8 mouse cellular contexts compared by ENCODE assay signal in the genomic region with DNA sequence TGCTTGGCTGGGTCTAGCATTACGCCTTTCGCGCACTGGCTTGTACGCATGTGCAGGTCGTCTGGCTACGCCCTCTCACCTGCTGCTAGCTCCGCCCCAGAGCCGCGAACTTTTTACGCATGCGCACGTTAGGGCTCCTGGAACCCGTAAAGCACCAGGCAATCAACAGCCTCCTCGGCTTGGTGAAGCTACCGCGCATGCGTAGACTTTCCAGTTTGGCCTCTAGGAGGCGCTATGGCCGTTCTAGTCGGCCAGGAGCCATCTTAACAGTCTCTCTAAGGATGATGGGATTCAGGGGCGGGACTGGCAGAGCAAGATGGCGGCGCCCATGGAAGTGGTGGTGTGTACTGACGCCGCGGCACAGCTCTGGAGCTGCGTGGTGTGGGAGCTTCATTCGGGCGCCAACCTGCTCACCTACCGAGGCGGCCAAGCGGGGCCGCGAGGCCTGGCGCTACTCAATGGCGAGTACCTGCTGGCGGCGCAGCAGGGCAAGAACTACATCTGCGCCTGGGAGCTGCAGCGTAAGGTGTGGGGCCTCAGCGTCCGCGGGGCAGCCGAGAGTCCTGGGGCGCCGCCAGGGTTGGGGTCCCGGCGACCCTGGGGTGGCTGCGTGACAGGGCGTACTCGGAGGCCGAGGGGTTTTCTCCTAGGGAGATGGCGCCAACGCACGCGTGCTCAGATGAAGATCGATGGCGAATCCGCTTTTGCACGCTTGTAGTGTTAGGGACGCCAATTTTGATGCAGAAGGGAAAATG. TPM values are rescaled to one million over a fixed set of nuclear protein-coding genes. Genes with fewer than 3 reads are reported as not detected.
DNase-seq lines count a peak whose midpoint lies in the region; ATAC-seq and TF ChIP-seq lines count a peak whose summit lies in the region.

A gene (plus strand): TSS at position 306 of the 755 bp plus-strand sequence.

- ATAC-seq in cerebellum, adult (ENCODE audit: insufficient number of reproducible peaks, low FRiP score, low TSS enrichment): peak; percentile 87
- ATAC-seq in forebrain, embryonic 13.5 days: peak; percentile 98
- peak; percentile 94 for ATAC-seq in liver, postnatal 0 days
- peak; percentile 97 for ATAC-seq in neural tube, embryonic 14.5 days (ENCODE audit: low read depth)

- no peak within 1 kb of the TSS for H3K27ac ChIP-seq in ES-Bruce4 (ENCODE audit: insufficient read depth, low read length)
- peak within 1 kb of the TSS; percentile 41 for H3K27ac ChIP-seq in forebrain, embryonic 13.5 days
- peak within 1 kb of the TSS; percentile 74 for H3K27ac ChIP-seq in liver, postnatal 0 days (ENCODE audit: low read depth)
- H3K27ac ChIP-seq in neural tube, embryonic 14.5 days (ENCODE audit: low read depth, low read length): peak within 1 kb of the TSS; percentile 57; the same call in 1 of the 2 replicates

- H3K36me3 ChIP-seq in ES-Bruce4 (ENCODE audit: control insufficient read depth, insufficient read depth, low read length, poor library complexity, severe bottlenecking): peaks cover 26% of the 10 kb centered on the region
- peaks cover 35% of the 10 kb centered on the region for H3K36me3 ChIP-seq in forebrain, embryonic 13.5 days (ENCODE audit: poor library complexity, severe bottlenecking)
- H3K36me3 ChIP-seq in liver, postnatal 0 days (replicated peaks; ENCODE audit: insufficient read depth, low read length): peaks cover 17% of the 10 kb centered on the region
- H3K36me3 ChIP-seq in neural tube, embryonic 14.5 days (ENCODE audit: control insufficient read depth, insufficient read depth, low read length): 0 out of 2 replicates have a peak, but pooled peaks cover 10% of the 10 kb centered on the region

- H3K9me3 ChIP-seq in ES-Bruce4 (replicated peaks; ENCODE audit: control insufficient read depth, insufficient read depth, low read length, poor library complexity, severe bottlenecking): no peaks in the 10 kb centered on the region
- H3K9me3 ChIP-seq in forebrain, embryonic 13.5 days (replicated peaks): no peaks in the 10 kb centered on the region
- no peaks in the 10 kb centered on the region for H3K9me3 ChIP-seq in liver, postnatal 0 days (ENCODE audit: low read length)
- no peaks in the 10 kb centered on the region for H3K9me3 ChIP-seq in neural tube, embryonic 14.5 days (ENCODE audit: control insufficient read depth, low read length)

- peak within 1 kb of the TSS; percentile 75 for H3K9ac ChIP-seq in ES-Bruce4 (ENCODE audit: low read depth, poor library complexity, severe bottlenecking)
- peak within 1 kb of the TSS; percentile 79 for H3K9ac ChIP-seq in forebrain, embryonic 13.5 days
- H3K9ac ChIP-seq in liver, postnatal 0 days (replicated peaks): peak within 1 kb of the TSS; percentile 83
- H3K9ac ChIP-seq in neural tube, embryonic 14.5 days (replicated peaks; ENCODE audit: low read depth, low read length): peak within 1 kb of the TSS; percentile 74

- intact Hi-C loops in heart, postnatal 10 days (cut with DNase I): loop anchor here (2.0 kb wide), 2 partner anchors 23 to 125 kb away; no protein-coding TSS in a partner anchor

- peak within 1 kb of the TSS; percentile 84 for H3K4me3 ChIP-seq in ES-Bruce4 (ENCODE audit: low read depth, low read length)
- H3K4me3 ChIP-seq in forebrain, embryonic 13.5 days: peak within 1 kb of the TSS; percentile 97
- H3K4me3 ChIP-seq in liver, postnatal 0 days (ENCODE audit: low read depth, low read length): peak within 1 kb of the TSS; percentile 98
- peak within 1 kb of the TSS; percentile 88 for H3K4me3 ChIP-seq in neural tube, embryonic 14.5 days (ENCODE audit: low read depth, low read length)

- peak; percentile 100 for DNase-seq in heart, postnatal 10 days
- DNase-seq in large intestine, adult 2 months (ENCODE audit: low read depth, low spot score): peak; percentile 98
- DNase-seq in liver, postnatal 0 days: peak; percentile 100
- peak; percentile 99 for DNase-seq in testis, postnatal 10 days (ENCODE audit: low spot score)

- H3K4me1 ChIP-seq in ES-Bruce4 (ENCODE audit: control insufficient read depth, insufficient read depth, low read length): peaks cover 15% of the 10 kb centered on the region
- peaks cover 15% of the 10 kb centered on the region for H3K4me1 ChIP-seq in forebrain, embryonic 13.5 days
- H3K4me1 ChIP-seq in liver, postnatal 0 days (ENCODE audit: insufficient read depth): peaks cover 15% of the 10 kb centered on the region
- peaks cover 6% of the 10 kb centered on the region; the same call in 1 of the 2 replicates for H3K4me1 ChIP-seq in neural tube, embryonic 14.5 days (ENCODE audit: control insufficient read depth, insufficient read depth, low read length)

- peak; percentile 96 for TF ChIP-seq CTCF in ES-Bruce4 (IDR thresholded peaks at IDR 0.05; ENCODE audit: low read depth, low read length)
- TF ChIP-seq CTCF in liver, postnatal 0 days (IDR thresholded peaks at IDR 0.05; ENCODE audit: low read depth): peak; percentile 100

- H3K27me3 ChIP-seq in ES-Bruce4 (ENCODE audit: control insufficient read depth, insufficient read depth, low read length, poor library complexity, severe bottlenecking): no peaks in the 10 kb centered on the region
- 0 out of 2 replicates have a peak, but pooled peaks cover 5% of the 10 kb centered on the region for H3K27me3 ChIP-seq in forebrain, embryonic 13.5 days
- H3K27me3 ChIP-seq in liver, postnatal 0 days (ENCODE audit: insufficient read depth, low read length): no peaks in the 10 kb centered on the region
- H3K27me3 ChIP-seq in neural tube, embryonic 14.5 days (ENCODE audit: control insufficient read depth, insufficient read depth, low read length): no peaks in the 10 kb centered on the region

- no peak for TF ChIP-seq EP300 in ES-Bruce4 (IDR thresholded peaks at IDR 0.05; ENCODE audit: insufficient read depth, low read depth, low read length)
- TF ChIP-seq EP300 in liver, postnatal 0 days (IDR thresholded peaks at IDR 0.05; ENCODE audit: low read depth): 0 out of 2 replicates have a peak, but pooled peaks have one; percentile 14

- WGBS in forebrain, embryonic 13.5 days: under 1% methylated on average over 61 of the region's 61 CpGs
- under 1% methylated on average over 61 of the region's 61 CpGs for WGBS in large intestine, adult 2 months
- WGBS in liver, postnatal 0 days (ENCODE audit: insufficient replicate concordance): under 1% methylated on average over 61 of the region's 61 CpGs
- under 1% methylated on average over 61 of the region's 61 CpGs for WGBS in neural tube, embryonic 14.5 days

- peak; percentile 31 for TF ChIP-seq POLR2A in ES-Bruce4 (IDR thresholded peaks at IDR 0.05; ENCODE audit: insufficient read depth, low read length)

- peak within 1 kb of the TSS; percentile 93 for H3K4me2 ChIP-seq in forebrain, embryonic 13.5 days
- H3K4me2 ChIP-seq in liver, postnatal 0 days (ENCODE audit: low read depth, low read length): peak within 1 kb of the TSS; percentile 99
- peak within 1 kb of the TSS; percentile 66 for H3K4me2 ChIP-seq in neural tube, embryonic 14.5 days (ENCODE audit: low read depth, low read length)

RNA-seq across cellular contexts. Expression of the gene that starts here (rescaled TPM):
- 47.6 and 55.3 TPM in 2 replicates for polyA plus RNA-seq in ES-Bruce4 (2011; ENCODE audit: insufficient read depth, insufficient read length, low read depth, missing spikeins)
- polyA plus RNA-seq in forebrain, embryonic 13.5 days (2015; fragmentation: Nextera tagmentation; extraction: Ambion mirVana): 80.2 and 94.8 TPM in 2 replicates
- 10 to 100 TPM; 22.7 to 23.4 TPM for total RNA-seq in heart, postnatal 10 days (2021)
- 29.6 and 40.8 TPM in 2 replicates for polyA plus RNA-seq in large intestine, adult 2 months (2012; rRNA removed)
- 40.7 and 41.2 TPM in 2 replicates for polyA plus RNA-seq in liver, postnatal 0 days (2015; fragmentation: Nextera tagmentation; extraction: Ambion mirVana)
- 87.0 and 103 TPM in 2 replicates for polyA plus RNA-seq in neural tube, embryonic 14.5 days (2014; fragmentation: Nextera tagmentation; extraction: Ambion mirVana)
